Mouse (Mus musculus) stomach, postnatal 0 days (tissue): ENCODE data around the gene Garnl3. TPM values are rescaled to one million over a fixed set of nuclear protein-coding genes. Genes with fewer than 3 reads are reported as not detected.

Experiments
- ATAC-seq: fragments of 200-750 bp; cut with Nextera tagmentation; 2 replicates; pipeline ENCODE4 v1.8.0; 2017; ENCODE audit not compliant: low FRiP score, low TSS enrichment
- DNase-seq: peaks from one replicate; pipeline ENCODE4 v3.0.0-alpha.2; 2016; ENCODE audit warnings: low spot score
- H3K27ac ChIP-seq: fragments of 300-500 bp; sonication (generic); replicated peaks from 2 replicates; pipeline ENCODE4 v1.5.1; 2014; ENCODE audit warnings: mild to moderate bottlenecking, control low read depth
- H3K27me3 ChIP-seq: fragments of 300-500 bp; sonication (generic); 2 replicates; pipeline ENCODE4 v1.6.1; 2014; ENCODE audit warnings: low read length; ENCODE audit not compliant: control insufficient read depth, insufficient read depth
- H3K36me3 ChIP-seq: fragments of 300-500 bp; sonication (generic); 2 replicates; pipeline ENCODE4 v1.6.1; 2014; ENCODE audit warnings: low read length, mixed read lengths; ENCODE audit not compliant: control insufficient read depth, insufficient read depth
- H3K4me1 ChIP-seq: fragments of 300-500 bp; sonication (generic); replicated peaks from 2 replicates; pipeline ENCODE4 v1.6.1; 2014; ENCODE audit warnings: antibody characterized with exemption; ENCODE audit not compliant: control insufficient read depth, insufficient read depth
- H3K4me2 ChIP-seq: fragments of 300-500 bp; sonication (generic); replicated peaks from 2 replicates; pipeline ENCODE4 v1.6.1; 2014; ENCODE audit warnings: low read depth, mild to moderate bottlenecking, control low read depth, moderate library complexity
- H3K4me3 ChIP-seq: fragments of 300-500 bp; sonication (generic); 2 replicates; pipeline ENCODE4 v1.5.1; 2014; ENCODE audit warnings: low read depth, low read length, control low read depth
- H3K9ac ChIP-seq: fragments of 300-500 bp; sonication (generic); 2 replicates; pipeline ENCODE4 v1.6.1; 2014; ENCODE audit warnings: mild to moderate bottlenecking, low read length, control low read depth, mixed read lengths
- H3K9me3 ChIP-seq: fragments of 300-500 bp; sonication (generic); 2 replicates; pipeline ENCODE4 v1.6.1; 2016; ENCODE audit warnings: low read length; ENCODE audit not compliant: control insufficient read depth
- CTCF ChIP-seq: IDR thresholded peaks from 2 replicates; pipeline ENCODE4 v1.5.1; 2016; ENCODE audit warnings: antibody characterized with exemption, low read depth, mild to moderate bottlenecking, moderate library complexity
- EP300 ChIP-seq: optimal IDR thresholded peaks from 2 replicates; pipeline ENCODE3; 2016; ENCODE audit warnings: antibody characterized with exemption
- WGBS: fragments of 180-500 bp; shearing (Covaris S2); extraction: QIAGEN DNeasy Blood & Tissue Kit; methylation state at CpG from one replicate; pipeline ENCODE4 v1.1.7; 2014; 5-methylcytosine and 5-hydroxymethylcytosine counted together
- polyA plus RNA-seq: library from polyadenylated mRNA; unstranded; fragments of >200 nt; fragmentation: Nextera tagmentation; extraction: Ambion mirVana; gene quantifications from 2 replicates; pipeline ENCODE4 v1.2.1, GENCODE M21; 2015

Gene Garnl3
- polyA plus RNA-seq, 1 experiment from 2014 or later, result 5.6 TPM

- no peaks in the 10 kb centered on the region for H3K4me1 ChIP-seq
- DNase-seq (no peak), ATAC-seq (no peak)
- H3K27me3 ChIP-seq, result no peaks in the 10 kb centered on the region
- TF ChIP-seq CTCF (no peak), EP300 (no peak)
- no peaks in the 10 kb centered on the region for H3K36me3 ChIP-seq
- H3K4me3 ChIP-seq, result no peak overlapping the region
- no peak overlapping the region for H3K27ac ChIP-seq
- WGBS, result 79% methylated on average over 2 of the region's 2 CpGs
- no peaks in the 10 kb centered on the region for H3K9me3 ChIP-seq
- H3K4me2 ChIP-seq, result no peak overlapping the region
- H3K9ac ChIP-seq, result no peak overlapping the region
These were observed 131.7 kb downstream of the Garnl3 start for GRCm38 (mm10) chr2:32999752-33000151.

- 86% methylated on average over 4 of the region's 4 CpGs for WGBS
- Histone ChIP-seq H3K27ac (no peak overlapping the region), H3K4me1 (no peaks in the 10 kb centered on the region), H3K27me3 (no peaks in the 10 kb centered on the region), H3K36me3 (no peaks in the 10 kb centered on the region), H3K9ac (no peak overlapping the region), H3K4me3 (no peak overlapping the region), H3K9me3 (no peaks in the 10 kb centered on the region), H3K4me2 (no peak overlapping the region)
- TF ChIP-seq EP300 (no peak), CTCF (no peak)
- no peak for ATAC-seq
- DNase-seq, result no peak
These were observed 133.7 kb downstream of the Garnl3 start for GRCm38 (mm10) chr2:32997792-32998191.

- TF ChIP-seq CTCF, result no peak
- Histone ChIP-seq H3K27me3 (no peaks in the 10 kb centered on the region), H3K36me3 (no peaks in the 10 kb centered on the region), H3K27ac (no peak overlapping the region), H3K9ac (no peak overlapping the region), H3K4me3 (no peak overlapping the region), H3K9me3 (no peaks in the 10 kb centered on the region), H3K4me2 (no peak overlapping the region), H3K4me1 (no peaks in the 10 kb centered on the region)
- WGBS, result 79% methylated on average over 6 of the region's 6 CpGs
- DNase-seq, result no peak
- no peak for ATAC-seq
These were observed 134.4 kb downstream of the Garnl3 start for GRCm38 (mm10) chr2:32997081-32997480.

DNA sequence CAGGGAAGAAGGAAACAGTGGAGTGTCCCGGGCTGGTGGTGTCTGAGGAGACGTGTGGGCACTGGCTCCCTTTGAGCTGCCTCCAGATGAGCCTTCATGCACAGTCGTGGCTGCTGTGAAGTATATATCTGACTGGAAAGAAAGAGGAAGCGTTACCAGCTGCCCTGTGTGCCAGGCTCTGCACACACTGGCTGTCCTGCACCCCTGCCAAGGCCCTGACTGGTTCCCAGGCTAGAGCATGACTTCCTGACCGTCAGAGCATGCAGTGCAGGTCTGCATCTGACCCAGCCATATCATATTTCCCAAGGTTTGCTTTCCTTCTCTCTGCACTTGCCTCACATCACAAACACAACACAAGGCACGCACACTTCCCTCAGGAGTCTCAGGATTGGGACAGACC lies 139.3 kb downstream of the Garnl3 start:
- TF ChIP-seq EP300, result no peak
- TF ChIP-seq CTCF, result no peak
- H3K4me1 ChIP-seq, result no peaks in the 10 kb centered on the region
- no peaks in the 10 kb centered on the region for H3K36me3 ChIP-seq
- DNase-seq (no peak), ATAC-seq (no peak)
- H3K4me3 ChIP-seq, result no peak overlapping the region
- H3K4me2 ChIP-seq, result no peak overlapping the region
- no peaks in the 10 kb centered on the region for H3K27me3 ChIP-seq
- no peak overlapping the region for H3K9ac ChIP-seq
- 69% methylated on average over 6 of the region's 6 CpGs for WGBS
- H3K27ac ChIP-seq, result no peak overlapping the region
- H3K9me3 ChIP-seq, result no peaks in the 10 kb centered on the region

DNA sequence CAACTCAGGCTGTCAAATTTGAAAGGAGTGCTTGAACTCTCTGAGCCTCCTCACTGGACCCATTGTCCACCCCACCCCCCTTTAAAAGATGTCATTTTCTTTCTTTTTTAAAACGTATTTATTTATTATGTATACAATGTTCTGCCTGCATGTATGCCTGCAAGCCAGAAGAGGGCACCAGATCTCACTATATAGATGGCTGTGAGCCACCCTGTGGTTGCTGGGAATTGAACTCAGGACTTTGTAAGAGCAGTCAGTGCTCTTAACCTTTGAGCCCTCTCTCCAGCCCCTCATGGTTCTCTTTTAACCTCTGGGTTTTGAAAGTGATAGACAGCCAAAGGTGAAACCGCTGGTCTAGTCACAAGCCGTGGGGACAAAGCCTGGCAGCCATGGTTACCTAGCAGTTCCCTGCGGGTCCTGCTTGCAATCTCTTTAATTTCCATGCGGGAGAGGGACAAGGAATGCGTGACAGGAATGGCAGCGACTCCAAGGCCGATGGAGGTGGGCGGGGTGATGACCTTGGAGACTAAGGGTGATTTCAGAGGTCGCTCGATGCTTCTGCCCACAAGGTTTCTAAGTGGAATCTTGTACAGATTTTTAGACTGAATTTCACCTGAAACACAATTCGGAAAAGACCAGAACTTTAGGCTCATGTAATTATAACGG lies 141.2 kb downstream of the Garnl3 start:
- H3K27ac ChIP-seq, result no peak overlapping the region
- no peak overlapping the region for H3K4me2 ChIP-seq
- no peaks in the 10 kb centered on the region for H3K27me3 ChIP-seq
- TF ChIP-seq EP300 (no peak), CTCF (peak; percentile 74)
- no peaks in the 10 kb centered on the region for H3K9me3 ChIP-seq
- DNase-seq (no peak), ATAC-seq (no peak)
- no peak overlapping the region for H3K4me3 ChIP-seq
- H3K9ac ChIP-seq, result no peak overlapping the region
- 63% methylated on average over 13 of the region's 13 CpGs for WGBS
- no peaks in the 10 kb centered on the region for H3K4me1 ChIP-seq
- H3K36me3 ChIP-seq, result no peaks in the 10 kb centered on the region

- no peak overlapping the region for H3K4me3 ChIP-seq
- no peaks in the 10 kb centered on the region for H3K4me1 ChIP-seq
- ATAC-seq, result no peak
- no peaks in the 10 kb centered on the region for H3K36me3 ChIP-seq
- 57% methylated on average over 3 of the region's 3 CpGs for WGBS
- TF ChIP-seq EP300, result no peak
- TF ChIP-seq CTCF, result no peak
- no peak overlapping the region for H3K27ac ChIP-seq
- H3K27me3 ChIP-seq, result no peaks in the 10 kb centered on the region
- no peak for DNase-seq
- H3K9ac ChIP-seq, result no peak overlapping the region
- H3K9me3 ChIP-seq, result no peaks in the 10 kb centered on the region
- no peak overlapping the region for H3K4me2 ChIP-seq
These were observed 142.1 kb downstream of the Garnl3 start for GRCm38 (mm10) chr2:32989376-32989775.
